Comparison of ENCODE assay signal across 15 mouse cellular contexts in the genomic region with DNA sequence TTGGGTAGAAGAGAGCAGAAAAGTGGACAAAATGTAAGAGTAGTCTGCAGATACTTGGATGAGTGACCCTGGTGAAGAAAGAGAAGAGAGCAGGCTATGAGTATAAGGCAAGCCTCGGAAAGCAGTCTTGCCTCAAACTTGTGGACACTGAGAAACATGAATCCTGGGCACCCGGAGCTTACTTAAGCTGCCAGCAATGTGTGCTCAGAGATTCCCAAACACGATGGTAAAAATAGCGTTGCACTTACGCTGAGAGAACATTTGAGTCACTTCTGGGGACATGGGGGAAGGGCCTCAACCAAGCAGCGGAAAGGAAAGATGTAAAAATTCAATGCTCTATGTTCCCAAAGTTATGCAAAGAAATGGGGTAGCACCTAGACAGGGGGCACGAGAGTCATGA. TPM values are rescaled to one million over a fixed set of nuclear protein-coding genes. Genes with fewer than 3 reads are reported as not detected.
A peak's percentile ranks its signal among the peaks of the same experiment; 100 is the strongest.
DNase-seq lines count a peak whose midpoint lies in the region; ATAC-seq and TF ChIP-seq lines count a peak whose summit lies in the region.
"Had no signal": no experiment of that assay in that cellular context is flagged by ENCODE, and none has a peak within 500 bp of the region (broad histone marks: within the 10 kb centered on the region; RNA-seq: fewer than 3 reads in every experiment).

No protein-coding gene starts in this region.

- no peak for TF ChIP-seq CTCF in lung, postnatal 0 days (IDR thresholded peaks at IDR 0.05)
- TF ChIP-seq CTCF in heart, postnatal 0 days (IDR thresholded peaks at IDR 0.05; ENCODE audit: low read depth), result no peak
- no peak for TF ChIP-seq CTCF in cerebellum, adult 2 months (IDR thresholded peaks at IDR 0.05; ENCODE audit: borderline replicate concordance, insufficient read depth, low read depth, low read length)

- no peak for TF ChIP-seq POLR2A in cerebellum, adult 2 months (IDR thresholded peaks at IDR 0.05; ENCODE audit: borderline replicate concordance, insufficient read depth, low read length)

- peak; percentile 21 for DNase-seq in lung, postnatal 0 days (ENCODE audit: low spot score)
- no peak for DNase-seq in lung, postnatal 36 days
- peak; percentile 61 for DNase-seq in gastrocnemius, postnatal 25 days
- DNase-seq in heart, postnatal 0 days (ENCODE audit: low spot score), result peak; percentile 81
- DNase-seq in telencephalon, adult 2 months (ENCODE audit: low read depth, low spot score), result peak; percentile 62
- no peak for DNase-seq in kidney, postnatal 14 days
- DNase-seq in cerebellum, adult 2 months, result no peak
- DNase-seq: cerebellum, adult 18-20 months; embryo, embryonic 11 days; kidney, postnatal 36 days; liver, postnatal 0 days; thymus, postnatal 25 days had no signal

- H3K4me1 ChIP-seq in lung, postnatal 0 days (ENCODE audit: insufficient read depth, low read depth, low read length), result no peaks in the 10 kb centered on the region
- H3K4me1 ChIP-seq in heart, postnatal 0 days (ENCODE audit: control insufficient read depth, insufficient read depth), result peaks cover 8% of the 10 kb centered on the region
- H3K4me1 ChIP-seq in cerebellum, adult 2 months (ENCODE audit: control insufficient read depth, insufficient read depth, low read length), result no peaks in the 10 kb centered on the region
- H3K4me1 ChIP-seq: limb, embryonic 12.5 days; megakaryocyte, embryonic 14.5 days had no signal

- no peaks in the 10 kb centered on the region for H3K27me3 ChIP-seq in lung, postnatal 0 days (replicated peaks; ENCODE audit: insufficient read depth, low read length)
- H3K27me3 ChIP-seq in heart, postnatal 0 days (ENCODE audit: control insufficient read depth, insufficient read depth, low read length), result no peaks in the 10 kb centered on the region
- H3K27me3 ChIP-seq in cerebellum, adult 2 months (ENCODE audit: control insufficient read depth, insufficient read depth, low read length), result no peaks in the 10 kb centered on the region
- H3K27me3 ChIP-seq: limb, embryonic 12.5 days; megakaryocyte, embryonic 14.5 days had no signal

- no peak for TF ChIP-seq EP300 in lung, postnatal 0 days (IDR thresholded peaks at IDR 0.05)
- peak; percentile 50; the same call in 1 of the 2 replicates for TF ChIP-seq EP300 in heart, postnatal 0 days (IDR thresholded peaks at IDR 0.05; ENCODE audit: low read depth)

- ATAC-seq in lung, postnatal 0 days, result peak; percentile 41
- ATAC-seq in heart, postnatal 0 days (ENCODE audit: insufficient read depth, low read depth), result peak; percentile 93
- ATAC-seq: liver, postnatal 0 days had no signal

- H3K36me3 ChIP-seq in lung, postnatal 0 days (ENCODE audit: insufficient read depth, low read length), result no peaks in the 10 kb centered on the region
- no peaks in the 10 kb centered on the region for H3K36me3 ChIP-seq in heart, postnatal 0 days (replicated peaks; ENCODE audit: control insufficient read depth, insufficient read depth, low read length)
- H3K36me3 ChIP-seq: limb, embryonic 12.5 days had no signal

- no peak overlapping the region for H3K9ac ChIP-seq in lung, postnatal 0 days (replicated peaks; ENCODE audit: low read depth)
- no peak overlapping the region for H3K9ac ChIP-seq in heart, postnatal 0 days (replicated peaks; ENCODE audit: low read depth, low read length)
- H3K9ac ChIP-seq: limb, embryonic 12.5 days; liver, postnatal 0 days had no signal

- no peak overlapping the region for H3K27ac ChIP-seq in lung, postnatal 0 days (ENCODE audit: low read length)
- H3K27ac ChIP-seq in heart, postnatal 0 days (ENCODE audit: low read depth), result peak overlapping the region; percentile 89
- no peak overlapping the region for H3K27ac ChIP-seq in cerebellum, adult 2 months (ENCODE audit: insufficient read depth, low read length)
- H3K27ac ChIP-seq: limb, embryonic 12.5 days had no signal

- H3K4me3 ChIP-seq in lung, postnatal 0 days (ENCODE audit: low read depth, low read length), result no peak overlapping the region
- no peak overlapping the region for H3K4me3 ChIP-seq in heart, postnatal 0 days (ENCODE audit: low read depth, low read length)
- H3K4me3 ChIP-seq in cerebellum, adult 2 months (replicated peaks; ENCODE audit: insufficient read depth, low read depth, low read length), result no peak overlapping the region
- H3K4me3 ChIP-seq: limb, embryonic 12.5 days; megakaryocyte, embryonic 14.5 days had no signal

- 61% methylated on average over 7 of the region's 7 CpGs for WGBS in lung, postnatal 0 days
- WGBS in heart, postnatal 0 days, result 34% methylated on average over 7 of the region's 7 CpGs
- WGBS in cerebellum, adult 2 months, result 83% methylated on average over 7 of the region's 7 CpGs

- no peak overlapping the region for H3K4me2 ChIP-seq in lung, postnatal 0 days (replicated peaks; ENCODE audit: low read depth, low read length)
- no peak overlapping the region for H3K4me2 ChIP-seq in heart, postnatal 0 days (ENCODE audit: low read depth, low read length)
- H3K4me2 ChIP-seq: limb, embryonic 12.5 days had no signal

- H3K9me3 ChIP-seq in lung, postnatal 0 days (ENCODE audit: low read length), result no peaks in the 10 kb centered on the region
- no peaks in the 10 kb centered on the region for H3K9me3 ChIP-seq in heart, postnatal 0 days (replicated peaks; ENCODE audit: control insufficient read depth, low read length)
- H3K9me3 ChIP-seq: limb, embryonic 12.5 days had no signal

RNA-seq across cellular contexts. Expression of gene Myf6, which starts 5.1 kb away (rescaled TPM):
- polyA plus RNA-seq in lung, postnatal 0 days (2015; fragmentation: Nextera tagmentation; extraction: Ambion mirVana), result 0.10 TPM in 1 of 2 replicates, not detected in the other
- total RNA-seq in gastrocnemius, postnatal 25 days (2021), result 100 to 1,000 TPM in 1 of 2 experiments, 10 to 100 TPM in 1; 98.7 to 107 TPM
- not detected in 2 replicates for total RNA-seq in heart, postnatal 0 days (2014; rRNA removed; ENCODE audit: low replicate concordance)
- polyA plus RNA-seq in heart, postnatal 0 days (2015; fragmentation: Nextera tagmentation; extraction: Ambion mirVana), result not detected in 2 replicates
- not detected in 2 replicates for polyA plus RNA-seq in cerebellum, adult 2 months (2012; rRNA removed)
- polyA plus RNA-seq: gonadal fat pad, adult 2 months; liver, postnatal 0 days had no signal

RNA-seq across cellular contexts. Expression of gene Myf5, which starts 13.7 kb away (rescaled TPM):
- 0.14 and 0.21 TPM in 2 replicates for polyA plus RNA-seq in lung, postnatal 0 days (2015; fragmentation: Nextera tagmentation; extraction: Ambion mirVana)
- 1 to 10 TPM; 2.1 to 2.3 TPM for total RNA-seq in gastrocnemius, postnatal 25 days (2021)
- total RNA-seq in heart, postnatal 0 days (2014; rRNA removed; ENCODE audit: low replicate concordance), result not detected in 2 replicates
- polyA plus RNA-seq in heart, postnatal 0 days (2015; fragmentation: Nextera tagmentation; extraction: Ambion mirVana), result not detected in 2 replicates
- not detected in 2 replicates for polyA plus RNA-seq in cerebellum, adult 2 months (2012; rRNA removed)
- polyA plus RNA-seq: gonadal fat pad, adult 2 months; liver, postnatal 0 days had no signal

Comparison
In these comparisons a context has a peak if more than half of its experiments do, and no peak if none do; other contexts are left out.
1. DNase-seq: peak in lung, postnatal 0 days (single experiment), gastrocnemius, postnatal 25 days (single experiment), heart, postnatal 0 days (single experiment) and telencephalon, adult 2 months (single experiment); none in lung, postnatal 36 days (single experiment), kidney, postnatal 14 days (single experiment) and cerebellum, adult 2 months (0 of 2).